Mouse (Mus musculus): ENCODE data around the gene Tti1. TPM values are rescaled to one million over a fixed set of nuclear protein-coding genes. Genes with fewer than 3 reads are reported as not detected.

Tti1 gene
- polyA plus RNA-seq, 1 experiment from 2014 or later = 23.5 TPM

DNA sequence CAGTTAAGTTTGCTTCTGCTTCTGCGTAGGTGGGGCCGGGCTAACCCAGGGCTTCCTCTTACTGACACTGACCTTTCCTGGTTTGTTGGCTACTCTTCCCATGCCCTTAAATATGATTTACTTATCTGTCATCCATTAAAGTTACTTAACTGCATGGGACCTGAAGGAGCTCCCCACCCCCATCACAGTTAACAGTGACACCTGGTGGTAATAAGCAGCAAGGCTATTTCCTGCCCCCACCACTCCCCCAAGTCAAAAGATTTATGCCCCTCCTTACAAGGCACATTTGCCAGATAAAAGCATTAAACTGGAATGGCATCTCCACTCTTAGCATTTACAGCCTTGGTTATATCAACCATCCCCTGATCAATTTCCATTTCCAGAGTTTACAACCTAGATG, 38.3 kb downstream of the Tti1 start:
- no peak for ATAC-seq (ENCODE audit: insufficient number of reproducible peaks, insufficient read depth, low FRiP score, low read depth)
- Histone ChIP-seq H3K36me3 (ENCODE audit: control insufficient read depth, insufficient read depth, low read length) (peaks cover 42% of the 10 kb centered on the region), H3K4me1 (ENCODE audit: control insufficient read depth in 2 of 2, insufficient read depth in 2 of 2, low read length in 2 of 2) (peaks cover 14 to 24% of the 10 kb centered on the region in 2 experiments), H3K4me3 (ENCODE audit: control insufficient read depth in 1 of 2, insufficient read depth in 1 of 2, low read depth in 1 of 2, low read length in 2 of 2) (no peak overlapping the region), H3K9me3 (ENCODE audit: control insufficient read depth, low read length) (no peaks in the 10 kb centered on the region), H3K4me2 (ENCODE audit: low read length) (no peak overlapping the region), H3K27ac (replicated peaks in 1 of 2; ENCODE audit: control insufficient read depth in 1 of 2, insufficient read depth in 1 of 2, low read depth in 2 of 2, low read length in 2 of 2) (no peak overlapping the region), H3K9ac (ENCODE audit: low read length) (no peak overlapping the region), H3K27me3 (ENCODE audit: control insufficient read depth, insufficient read depth, low read length) (no peaks in the 10 kb centered on the region)
- WGBS = 93% methylated on average over 2 of the region's 2 CpGs

DNA sequence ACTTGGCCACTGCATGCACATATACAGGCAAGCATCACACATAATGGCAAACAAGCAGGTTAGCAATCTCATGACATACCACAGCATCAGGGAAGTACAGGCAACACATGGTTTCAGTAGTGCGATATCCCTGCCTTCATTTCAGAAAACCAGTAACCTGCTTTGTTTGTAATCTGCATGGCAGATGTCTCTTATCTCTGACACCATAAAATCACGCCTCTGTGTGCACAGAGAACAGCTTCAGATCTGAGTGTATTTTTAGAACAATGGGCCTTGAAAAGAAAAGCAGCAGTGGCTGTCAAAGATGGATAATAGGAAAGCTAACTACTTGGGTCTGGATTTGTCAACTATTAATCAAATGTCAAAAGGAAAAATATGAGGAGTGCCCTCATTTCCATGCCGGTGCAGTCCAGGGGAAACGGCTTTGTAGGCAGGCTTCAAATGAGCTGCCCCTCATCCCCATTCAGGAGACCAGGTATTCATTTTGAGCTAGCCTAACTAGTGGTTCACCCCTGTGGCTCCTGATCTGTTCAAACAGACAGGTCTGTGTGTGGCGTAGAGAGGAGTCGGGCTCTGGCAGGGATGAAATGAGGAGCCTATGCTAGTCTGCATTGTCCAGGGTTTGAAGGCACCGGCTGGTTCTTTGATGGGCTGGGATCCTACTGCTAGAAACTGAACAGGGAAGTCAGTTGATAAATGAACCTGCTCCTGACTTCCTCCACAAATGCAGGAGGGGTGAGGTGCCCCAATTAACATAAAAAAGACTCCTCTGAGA, 39.6 kb downstream of the Tti1 start:
- Histone ChIP-seq H3K9ac (ENCODE audit: low read length) (no peak overlapping the region), H3K27me3 (ENCODE audit: control insufficient read depth, insufficient read depth, low read length) (no peaks in the 10 kb centered on the region), H3K9me3 (ENCODE audit: control insufficient read depth, low read length) (no peaks in the 10 kb centered on the region), H3K4me2 (ENCODE audit: low read length) (no peak overlapping the region), H3K4me1 (ENCODE audit: control insufficient read depth in 2 of 2, insufficient read depth in 2 of 2, low read length in 2 of 2) (peaks cover 15 to 26% of the 10 kb centered on the region in 2 experiments), H3K4me3 (ENCODE audit: control insufficient read depth in 1 of 2, insufficient read depth in 1 of 2, low read depth in 1 of 2, low read length in 2 of 2) (no peak overlapping the region), H3K27ac (replicated peaks in 1 of 2; ENCODE audit: control insufficient read depth in 1 of 2, insufficient read depth in 1 of 2, low read depth in 2 of 2, low read length in 2 of 2) (no peak overlapping the region), H3K36me3 (ENCODE audit: control insufficient read depth, insufficient read depth, low read length) (peaks cover 33% of the 10 kb centered on the region)
- 32% methylated on average over 7 of the region's 7 CpGs for WGBS
- no peak for ATAC-seq (ENCODE audit: insufficient number of reproducible peaks, insufficient read depth, low FRiP score, low read depth)

DNA sequence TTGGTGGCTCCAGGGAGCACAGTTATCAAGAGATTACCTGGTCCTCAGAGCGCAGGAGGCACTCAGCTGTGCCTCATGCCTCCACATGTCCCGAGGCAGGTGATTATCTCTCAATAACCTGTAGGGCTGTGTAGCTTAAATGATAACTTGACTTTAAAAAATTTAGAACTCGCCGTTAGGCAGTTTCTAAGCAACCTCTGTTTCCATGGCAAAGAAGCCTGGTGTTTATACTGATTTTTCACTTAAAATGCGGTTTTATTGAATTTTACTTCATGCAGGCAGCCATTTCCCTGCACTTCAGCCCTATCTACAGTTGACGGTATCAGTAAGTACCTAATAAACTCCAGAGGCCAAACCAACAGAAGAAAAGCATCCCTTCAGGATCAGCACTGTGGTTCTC, 42.0 kb downstream of the Tti1 start:
- no peak overlapping the region for H3K4me3 ChIP-seq (ENCODE audit: control insufficient read depth in 1 of 2, insufficient read depth in 1 of 2, low read depth in 1 of 2, low read length in 2 of 2)
- H3K4me2 ChIP-seq (ENCODE audit: low read length) = no peak overlapping the region
- no peak for ATAC-seq (ENCODE audit: insufficient number of reproducible peaks, insufficient read depth, low FRiP score, low read depth)
- H3K27me3 ChIP-seq (ENCODE audit: control insufficient read depth, insufficient read depth, low read length) = no peaks in the 10 kb centered on the region
- H3K9me3 ChIP-seq (ENCODE audit: control insufficient read depth, low read length) = no peaks in the 10 kb centered on the region
- peaks cover 21% of the 10 kb centered on the region for H3K36me3 ChIP-seq (ENCODE audit: control insufficient read depth, insufficient read depth, low read length)
- H3K4me1 ChIP-seq (ENCODE audit: control insufficient read depth in 2 of 2, insufficient read depth in 2 of 2, low read length in 2 of 2) = peaks cover 15 to 26% of the 10 kb centered on the region in 2 experiments
- no peak overlapping the region for H3K27ac ChIP-seq (replicated peaks in 1 of 2; ENCODE audit: control insufficient read depth in 1 of 2, insufficient read depth in 1 of 2, low read depth in 2 of 2, low read length in 2 of 2)
- WGBS = 77% methylated on average over 6 of the region's 6 CpGs
- no peak overlapping the region for H3K9ac ChIP-seq (ENCODE audit: low read length)

- no peak overlapping the region for H3K4me3 ChIP-seq (ENCODE audit: control insufficient read depth in 1 of 2, insufficient read depth in 1 of 2, low read depth in 1 of 2, low read length in 2 of 2)
- no peaks in the 10 kb centered on the region for H3K9me3 ChIP-seq (ENCODE audit: control insufficient read depth, low read length)
- peaks cover 23% of the 10 kb centered on the region for H3K36me3 ChIP-seq (ENCODE audit: control insufficient read depth, insufficient read depth, low read length)
- WGBS = 29% methylated on average over 4 of the region's 4 CpGs
- H3K9ac ChIP-seq (ENCODE audit: low read length) = 0 out of 2 replicates have a peak overlapping the region, but pooled peaks have one; percentile 13
- H3K27me3 ChIP-seq (ENCODE audit: control insufficient read depth, insufficient read depth, low read length) = no peaks in the 10 kb centered on the region
- H3K4me1 ChIP-seq (ENCODE audit: control insufficient read depth in 2 of 2, insufficient read depth in 2 of 2, low read length in 2 of 2) = peaks cover 15 to 26% of the 10 kb centered on the region in 2 experiments
- H3K27ac ChIP-seq (replicated peaks in 1 of 2; ENCODE audit: control insufficient read depth in 1 of 2, insufficient read depth in 1 of 2, low read depth in 2 of 2, low read length in 2 of 2) = peak overlapping the region; percentile 72 to 79
- no peak for ATAC-seq (ENCODE audit: insufficient number of reproducible peaks, insufficient read depth, low FRiP score, low read depth)
- H3K4me2 ChIP-seq (ENCODE audit: low read length) = peak overlapping the region; percentile 28; the same call in 1 of the 2 replicates
These were observed 42.6 kb downstream of the Tti1 start for GRCm38 (mm10) chr2:157985611-157986010.

DNA sequence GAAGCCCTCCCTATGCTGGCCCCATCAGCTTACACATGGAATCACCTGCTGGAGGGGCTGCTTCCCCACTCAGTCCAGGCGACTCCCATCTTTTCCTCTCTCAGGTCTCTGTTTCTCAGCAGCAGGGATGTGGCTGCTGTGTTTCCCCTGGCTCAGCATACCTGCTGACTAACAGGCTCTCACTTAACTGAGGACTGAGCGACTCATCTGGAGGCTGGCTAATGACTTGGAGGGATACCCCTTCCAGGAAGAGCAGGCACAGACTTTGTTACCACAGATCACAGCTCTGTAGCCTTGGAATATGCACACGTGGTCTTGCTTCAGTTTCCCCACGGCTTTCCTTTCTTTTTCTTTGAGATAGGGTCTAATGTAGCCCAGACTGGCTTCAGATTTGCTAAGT, 45.0 kb downstream of the Tti1 start:
- whole genome bisulfite sequencing = 89% methylated on average over 4 of the region's 4 CpGs
- Histone ChIP-seq H3K27ac (replicated peaks in 1 of 2; ENCODE audit: control insufficient read depth in 1 of 2, insufficient read depth in 1 of 2, low read depth in 2 of 2, low read length in 2 of 2) (no peak overlapping the region), H3K9ac (ENCODE audit: low read length) (no peak overlapping the region), H3K36me3 (ENCODE audit: control insufficient read depth, insufficient read depth, low read length) (peaks cover 17% of the 10 kb centered on the region), H3K4me2 (ENCODE audit: low read length) (no peak overlapping the region), H3K27me3 (ENCODE audit: control insufficient read depth, insufficient read depth, low read length) (no peaks in the 10 kb centered on the region), H3K4me3 (ENCODE audit: control insufficient read depth in 1 of 2, insufficient read depth in 1 of 2, low read depth in 1 of 2, low read length in 2 of 2) (no peak overlapping the region), H3K4me1 (ENCODE audit: control insufficient read depth in 2 of 2, insufficient read depth in 2 of 2, low read length in 2 of 2) (peaks cover 21 to 24% of the 10 kb centered on the region in 2 experiments), H3K9me3 (ENCODE audit: control insufficient read depth, low read length) (no peaks in the 10 kb centered on the region)
- no peak for ATAC-seq (ENCODE audit: insufficient number of reproducible peaks, insufficient read depth, low FRiP score, low read depth)

DNA sequence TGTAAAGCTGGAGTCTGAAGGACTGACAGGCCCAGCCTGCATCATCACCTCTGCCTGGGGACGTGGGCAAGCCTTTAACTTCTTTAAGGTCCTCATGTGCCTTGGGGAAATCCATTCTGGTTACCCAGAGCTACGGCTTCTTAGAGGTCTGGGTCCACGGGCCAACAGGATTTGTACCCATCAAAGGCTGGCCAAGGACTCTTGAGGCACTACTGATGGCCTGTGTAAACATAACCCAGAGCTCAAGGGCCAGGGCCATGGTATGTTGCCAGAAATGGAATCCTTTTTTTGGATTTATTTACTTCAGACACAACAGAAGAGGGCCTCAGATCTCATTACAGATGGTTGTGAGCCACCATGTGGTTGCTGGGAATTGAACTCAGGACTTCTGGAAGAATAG, 45.5 kb downstream of the Tti1 start:
- ATAC-seq (ENCODE audit: insufficient number of reproducible peaks, insufficient read depth, low FRiP score, low read depth) = no peak
- no peak overlapping the region for H3K9ac ChIP-seq (ENCODE audit: low read length)
- WGBS = 79% methylated on average over 3 of the region's 3 CpGs

GRCm38 (mm10) chr2:157979241-157979640, 49.0 kb downstream of the Tti1 start:
- Histone ChIP-seq H3K36me3 (ENCODE audit: control insufficient read depth, insufficient read depth, low read length) (peaks cover 17% of the 10 kb centered on the region), H3K4me2 (ENCODE audit: low read length) (no peak overlapping the region), H3K4me3 (ENCODE audit: control insufficient read depth in 1 of 2, insufficient read depth in 1 of 2, low read depth in 1 of 2, low read length in 2 of 2) (no peak overlapping the region), H3K9ac (ENCODE audit: low read length) (no peak overlapping the region), H3K4me1 (ENCODE audit: control insufficient read depth in 2 of 2, insufficient read depth in 2 of 2, low read length in 2 of 2) (peaks cover 5 to 7% of the 10 kb centered on the region in 2 experiments; a peak in 3 of 4 replicates), H3K27me3 (ENCODE audit: control insufficient read depth, insufficient read depth, low read length) (peaks cover 15% of the 10 kb centered on the region), H3K27ac (replicated peaks in 1 of 2; ENCODE audit: control insufficient read depth in 1 of 2, insufficient read depth in 1 of 2, low read depth in 2 of 2, low read length in 2 of 2) (no peak overlapping the region), H3K9me3 (ENCODE audit: control insufficient read depth, low read length) (no peaks in the 10 kb centered on the region)
- WGBS = 57% methylated on average over 5 of the region's 5 CpGs
- no peak for ATAC-seq (ENCODE audit: insufficient number of reproducible peaks, insufficient read depth, low FRiP score, low read depth)

More for the DNA sequence above, 45.5 kb downstream of the Tti1 start:
- Histone ChIP-seq H3K36me3 (ENCODE audit: control insufficient read depth, insufficient read depth, low read length) (peaks cover 17% of the 10 kb centered on the region), H3K27me3 (ENCODE audit: control insufficient read depth, insufficient read depth, low read length) (no peaks in the 10 kb centered on the region), H3K9me3 (ENCODE audit: control insufficient read depth, low read length) (no peaks in the 10 kb centered on the region), H3K4me1 (ENCODE audit: control insufficient read depth in 2 of 2, insufficient read depth in 2 of 2, low read length in 2 of 2) (peaks cover 19% of the 10 kb centered on the region in 2 experiments), H3K4me3 (ENCODE audit: control insufficient read depth in 1 of 2, insufficient read depth in 1 of 2, low read depth in 1 of 2, low read length in 2 of 2) (no peak overlapping the region), H3K4me2 (ENCODE audit: low read length) (no peak overlapping the region), H3K27ac (replicated peaks in 1 of 2; ENCODE audit: control insufficient read depth in 1 of 2, insufficient read depth in 1 of 2, low read depth in 2 of 2, low read length in 2 of 2) (no peak overlapping the region)
